Mouse (Mus musculus) hematopoietic stem cell, adult 5-6 weeks (primary cell): ENCODE results near the gene Ankrd55. TPM values are rescaled to one million over a fixed set of nuclear protein-coding genes. Genes with fewer than 3 reads are reported as not detected.

Experiments used
- ATAC-seq, 2 experiments: fragments of 125-278 bp in 1 of 2; replicated peaks in 1 of 2; 2 replicates each; pipeline ENCODE4 v1.8.0; 2016 to 2017; ENCODE audit warnings: inconsistent platforms in 2 of 2, mild to moderate bottlenecking in 2 of 2, moderate number of reproducible peaks in 2 of 2, low read depth in 1 of 2, moderate TSS enrichment in 1 of 2; ENCODE audit not compliant: low FRiP score in 2 of 2, poor library complexity in 2 of 2, severe bottlenecking in 2 of 2, insufficient read depth in 1 of 2, low TSS enrichment in 1 of 2
- total RNA-seq: library from RNA; stranded (forward); fragments of 172-1452, 232-1000 nt; gene quantifications from 2 replicates; pipeline ENCODE4 v1.2.3, GENCODE M21; 2017

Gene Ankrd55
- total RNA-seq, 1 experiment from 2014 or later = not detected

- ATAC-seq = 0 out of 4 replicates have a peak, but pooled peaks of 1 of the 2 experiments have one; percentile 5
Observed at GRCm38 (mm10) chr13:112354109-112354867, 66.0 kb downstream of the Ankrd55 start.

GRCm38 (mm10) chr13:112354958-112355357 is 66.7 kb downstream of the Ankrd55 start:
- peak; percentile 84 for ATAC-seq

GRCm38 (mm10) chr13:112355794-112356486 is 67.7 kb downstream of the Ankrd55 start:
- no peak for ATAC-seq

- no peak for ATAC-seq
Observed at GRCm38 (mm10) chr13:112361575-112361974, 73.3 kb downstream of the Ankrd55 start.

GRCm38 (mm10) chr13:112363218-112363617 is 75.0 kb downstream of the Ankrd55 start:
- ATAC-seq = no peak

GRCm38 (mm10) chr13:112363746-112364145 is 75.5 kb downstream of the Ankrd55 start:
- ATAC-seq = no peak

GRCm38 (mm10) chr13:112364698-112365097 is 76.4 kb downstream of the Ankrd55 start:
- no peak for ATAC-seq

GRCm38 (mm10) chr13:112365303-112365702 is 77.1 kb downstream of the Ankrd55 start:
- no peak for ATAC-seq

GRCm38 (mm10) chr13:112365762-112366161 is 77.5 kb downstream of the Ankrd55 start:
- peak; percentile 59 to 66; a peak in 2 of 4 replicates for ATAC-seq

- ATAC-seq = no peak
Observed at GRCm38 (mm10) chr13:112366321-112367029, 78.2 kb downstream of the Ankrd55 start.

GRCm38 (mm10) chr13:112371729-112372128 is 83.5 kb downstream of the Ankrd55 start:
- no peak for ATAC-seq

GRCm38 (mm10) chr13:112375766-112376165 is 87.5 kb downstream of the Ankrd55 start:
- ATAC-seq = no peak

- ATAC-seq = no peak
Observed at GRCm38 (mm10) chr13:112378782-112379305, 90.6 kb downstream of the Ankrd55 start.

- no peak for ATAC-seq
Observed at GRCm38 (mm10) chr13:112381476-112381875, 93.2 kb downstream of the Ankrd55 start.

GRCm38 (mm10) chr13:112382457-112382856 is 94.2 kb downstream of the Ankrd55 start:
- no peak for ATAC-seq

- ATAC-seq = no peak
Observed at GRCm38 (mm10) chr13:112382956-112383355, 94.7 kb downstream of the Ankrd55 start.

- ATAC-seq = no peak
Observed at GRCm38 (mm10) chr13:112383941-112384659, 95.8 kb downstream of the Ankrd55 start.
